Mouse (Mus musculus) hindbrain, embryonic 11.5 days (tissue): ENCODE measurements around the gene Sod3. TPM values are rescaled to one million over a fixed set of nuclear protein-coding genes. Genes with fewer than 3 reads are reported as not detected.

Source experiments
- ATAC-seq: fragments of 200-750 bp; cut with Nextera tagmentation; 2 replicates; pipeline ENCODE4 v1.8.0; 2017; ENCODE audit warnings: mild to moderate bottlenecking, moderate TSS enrichment, moderate library complexity; ENCODE audit not compliant: low FRiP score
- DNase-seq: peaks from one replicate; pipeline ENCODE4 v3.0.0-alpha.2; 2015; ENCODE audit warnings: low spot score
- H3K27ac ChIP-seq: fragments of 300-500 bp; sonication (generic); 2 replicates; pipeline ENCODE4 v1.5.1; 2014; ENCODE audit warnings: mild to moderate bottlenecking, low read depth, low read length
- H3K27me3 ChIP-seq: fragments of 300-500 bp; sonication (generic); 2 replicates; pipeline ENCODE4 v1.6.1; 2014; ENCODE audit warnings: mild to moderate bottlenecking, low read length, moderate library complexity, mixed read lengths; ENCODE audit not compliant: control insufficient read depth, insufficient read depth
- H3K36me3 ChIP-seq: fragments of 300-500 bp; sonication (generic); 2 replicates; pipeline ENCODE4 v1.6.1; 2014; ENCODE audit warnings: mild to moderate bottlenecking, low read length, moderate library complexity, mixed read lengths; ENCODE audit not compliant: control insufficient read depth, insufficient read depth
- H3K4me1 ChIP-seq: fragments of 300-500 bp; sonication (generic); replicated peaks from 2 replicates; pipeline ENCODE4 v1.6.1; 2014; ENCODE audit warnings: low read length, mixed read lengths; ENCODE audit not compliant: control insufficient read depth, insufficient read depth
- H3K4me2 ChIP-seq: fragments of 300-500 bp; sonication (generic); replicated peaks from 2 replicates; pipeline ENCODE4 v1.6.1; 2014; ENCODE audit warnings: mild to moderate bottlenecking, low read depth, low read length
- H3K4me3 ChIP-seq: fragments of 300-500 bp; sonication (generic); 2 replicates; pipeline ENCODE4 v1.5.1; 2014; ENCODE audit warnings: low read depth, low read length
- H3K9ac ChIP-seq: fragments of 300-500 bp; sonication (generic); 2 replicates; pipeline ENCODE4 v1.6.1; 2014; ENCODE audit warnings: low read depth, low read length
- H3K9me3 ChIP-seq: fragments of 300-500 bp; sonication (generic); 2 replicates; pipeline ENCODE4 v1.6.1; 2016; ENCODE audit warnings: low read length; ENCODE audit not compliant: control insufficient read depth
- WGBS: fragments of 180-500 bp; shearing (Covaris S2); extraction: QIAGEN DNeasy Blood & Tissue Kit; methylation state at CpG from one replicate; pipeline ENCODE4 v1.1.7; 2014; 5-methylcytosine and 5-hydroxymethylcytosine counted together
- polyA plus RNA-seq: library from polyadenylated mRNA; unstranded; fragments of >200 nt; fragmentation: Nextera tagmentation; extraction: Ambion mirVana; gene quantifications from 2 replicates; pipeline ENCODE4 v1.2.1, GENCODE M21; 2014

Sod3 gene
- polyA plus RNA-seq, 1 experiment from 2014 or later: 0.82 TPM

- ATAC-seq: no peak
These were observed 2.3 kb downstream of the Sod3 start for GRCm38 (mm10) chr5:52365930-52366329.

GRCm38 (mm10) chr5:52366661-52367060, 3.1 kb downstream of the Sod3 start:
- no peak for ATAC-seq
- no peak overlapping the region for H3K4me3 ChIP-seq
- no peak overlapping the region for H3K27ac ChIP-seq
- H3K9me3 ChIP-seq: no peaks in the 10 kb centered on the region
- H3K4me1 ChIP-seq: no peaks in the 10 kb centered on the region
- H3K9ac ChIP-seq: no peak overlapping the region
- no peak for DNase-seq
- no peak overlapping the region for H3K4me2 ChIP-seq
- 64% methylated on average over 2 of the region's 2 CpGs for WGBS
- no peaks in the 10 kb centered on the region for H3K36me3 ChIP-seq
- H3K27me3 ChIP-seq: no peaks in the 10 kb centered on the region

More at GRCm38 (mm10) chr5:52365930-52366329, 2.3 kb downstream of the Sod3 start:
- Histone ChIP-seq H3K4me1 (no peaks in the 10 kb centered on the region), H3K36me3 (no peaks in the 10 kb centered on the region), H3K9ac (no peak overlapping the region), H3K27me3 (no peaks in the 10 kb centered on the region), H3K27ac (no peak overlapping the region), H3K4me3 (no peak overlapping the region), H3K4me2 (no peak overlapping the region), H3K9me3 (no peaks in the 10 kb centered on the region)
- no peak for DNase-seq
- WGBS: 91% methylated on average over 5 of the region's 5 CpGs

DNA sequence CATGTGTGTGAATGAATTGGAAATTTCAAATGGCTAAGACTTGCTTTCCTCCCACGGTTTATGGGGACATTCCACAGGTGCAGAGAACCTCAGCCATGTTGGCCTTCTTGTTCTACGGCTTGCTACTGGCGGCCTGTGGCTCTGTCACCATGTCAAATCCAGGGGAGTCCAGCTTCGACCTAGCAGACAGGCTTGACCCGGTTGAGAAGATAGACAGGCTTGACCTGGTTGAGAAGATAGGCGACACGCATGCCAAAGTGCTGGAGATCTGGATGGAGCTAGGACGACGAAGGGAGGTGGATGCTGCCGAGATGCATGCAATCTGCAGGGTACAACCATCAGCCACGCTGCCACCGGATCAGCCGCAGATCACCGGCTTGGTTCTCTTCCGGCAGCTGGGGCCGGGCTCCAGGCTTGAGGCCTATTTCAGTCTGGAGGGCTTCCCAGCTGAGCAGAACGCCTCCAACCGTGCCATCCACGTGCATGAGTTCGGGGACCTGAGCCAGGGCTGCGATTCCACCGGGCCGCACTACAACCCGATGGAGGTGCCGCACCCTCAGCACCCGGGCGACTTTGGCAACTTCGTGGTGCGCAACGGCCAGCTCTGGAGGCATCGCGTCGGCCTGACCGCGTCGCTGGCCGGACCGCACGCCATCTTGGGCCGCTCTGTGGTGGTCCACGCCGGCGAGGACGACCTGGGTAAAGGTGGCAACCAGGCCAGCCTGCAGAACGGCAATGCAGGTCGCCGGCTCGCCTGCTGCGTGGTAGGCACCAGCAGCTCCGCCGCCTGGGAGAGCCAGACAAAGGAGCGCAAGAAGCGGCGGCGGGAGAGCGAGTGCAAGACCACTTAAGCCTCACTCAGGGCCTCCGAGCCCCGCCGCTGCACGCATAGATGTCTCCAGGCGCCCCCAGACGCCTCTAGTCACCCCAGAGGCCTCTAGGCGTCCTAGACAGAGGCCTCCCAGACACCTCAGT, 4.6 kb downstream of the Sod3 start:
- H3K4me3 ChIP-seq: no peak overlapping the region
- 55% methylated on average over 47 of the region's 63 CpGs for WGBS

DNA sequence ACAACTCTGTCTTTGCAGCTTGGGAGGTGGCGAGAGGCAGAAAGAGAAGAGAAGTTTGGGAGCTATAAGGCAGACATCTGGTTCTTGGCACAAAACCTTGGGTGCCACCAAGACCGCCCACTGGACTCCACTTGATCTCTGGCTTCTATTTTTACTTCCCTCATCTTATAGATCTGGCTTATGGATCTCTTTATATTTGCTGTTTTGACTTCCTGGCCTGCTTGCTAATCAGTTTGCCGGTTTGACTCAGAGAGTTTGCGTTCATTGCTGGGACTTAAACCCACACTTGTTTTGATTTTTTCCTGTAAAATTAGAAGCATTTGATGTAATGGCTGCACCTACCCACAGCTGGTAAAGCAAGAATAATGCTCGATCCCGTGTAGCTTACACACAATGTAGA, 7.3 kb downstream of the Sod3 start:
- Histone ChIP-seq H3K4me3 (no peak overlapping the region), H3K4me1 (no peaks in the 10 kb centered on the region), H3K9ac (no peak overlapping the region), H3K4me2 (no peak overlapping the region), H3K27me3 (no peaks in the 10 kb centered on the region), H3K36me3 (no peaks in the 10 kb centered on the region), H3K27ac (no peak overlapping the region), H3K9me3 (no peaks in the 10 kb centered on the region)
- WGBS: 98% methylated on average over 6 of the region's 6 CpGs
- ATAC-seq: no peak
- no peak for DNase-seq

More for the DNA sequence above, 4.6 kb downstream of the Sod3 start:
- no peaks in the 10 kb centered on the region for H3K9me3 ChIP-seq
- peak overlapping the region; percentile 55; the same call in 1 of the 2 replicates for H3K9ac ChIP-seq
- H3K27me3 ChIP-seq: no peaks in the 10 kb centered on the region
- no peaks in the 10 kb centered on the region for H3K4me1 ChIP-seq
- DNase-seq: peak; percentile 41
- ATAC-seq: peak; percentile 64
- H3K36me3 ChIP-seq: no peaks in the 10 kb centered on the region
- H3K27ac ChIP-seq: no peak overlapping the region
- peak overlapping the region; percentile 31 for H3K4me2 ChIP-seq

DNA sequence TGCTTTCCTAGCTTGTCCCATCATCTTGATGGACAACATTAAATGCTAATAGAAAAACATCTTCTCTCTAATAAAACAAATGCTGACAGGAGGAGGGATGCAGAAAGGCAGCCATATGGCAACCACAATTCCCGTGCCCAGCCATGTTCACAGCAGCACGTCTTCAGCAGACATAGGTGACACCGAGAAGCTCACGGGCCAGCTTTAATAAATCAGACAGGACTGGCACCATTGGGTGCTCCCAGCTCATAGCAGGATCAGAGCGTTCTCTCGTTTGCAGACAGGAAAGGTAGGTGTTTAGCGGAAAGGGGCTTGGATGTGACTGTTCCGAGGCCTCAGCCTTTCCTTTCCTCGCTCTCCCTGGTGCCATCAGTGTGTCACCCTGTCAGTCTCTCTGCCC, 12.3 kb downstream of the Sod3 start:
- Histone ChIP-seq H3K27ac (no peak overlapping the region), H3K36me3 (no peaks in the 10 kb centered on the region), H3K4me3 (no peak overlapping the region), H3K27me3 (no peaks in the 10 kb centered on the region), H3K4me2 (no peak overlapping the region), H3K9ac (no peak overlapping the region), H3K9me3 (no peaks in the 10 kb centered on the region), H3K4me1 (no peaks in the 10 kb centered on the region)
- WGBS: 80% methylated on average over 9 of the region's 9 CpGs
- no peak for DNase-seq
- ATAC-seq: no peak

GRCm38 (mm10) chr5:52382837-52383236, 19.2 kb downstream of the Sod3 start:
- Histone ChIP-seq H3K4me2 (no peak overlapping the region), H3K9ac (no peak overlapping the region), H3K27ac (no peak overlapping the region), H3K36me3 (no peaks in the 10 kb centered on the region), H3K4me3 (no peak overlapping the region), H3K9me3 (no peaks in the 10 kb centered on the region), H3K27me3 (no peaks in the 10 kb centered on the region), H3K4me1 (no peaks in the 10 kb centered on the region)
- 52% methylated on average over 8 of the region's 8 CpGs for WGBS
- DNase-seq (no peak), ATAC-seq (0 out of 2 replicates have a peak, but pooled peaks have one; percentile 17)

DNA sequence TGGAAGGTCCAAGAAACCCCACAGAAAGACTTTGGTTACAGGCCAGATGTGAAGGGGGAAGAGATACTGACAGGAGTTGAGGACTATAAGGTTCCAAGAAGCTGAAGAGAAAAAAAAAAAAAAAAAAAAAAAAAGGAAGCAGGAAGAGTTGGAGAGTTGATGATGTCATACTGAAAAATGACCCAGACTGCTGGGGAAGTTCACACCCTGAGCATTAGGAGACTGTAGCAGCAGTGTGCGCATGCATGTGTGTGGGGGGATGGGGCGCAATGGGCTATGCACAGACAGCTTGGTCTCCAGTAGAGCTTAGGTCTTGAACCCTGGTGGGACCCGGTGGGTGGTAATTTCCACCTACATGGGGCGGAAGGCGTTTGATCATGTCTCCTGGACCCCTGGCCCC, 20.2 kb downstream of the Sod3 start:
- no peak overlapping the region for H3K27ac ChIP-seq
- no peak overlapping the region for H3K4me3 ChIP-seq
- H3K9me3 ChIP-seq: no peaks in the 10 kb centered on the region
- WGBS: 83% methylated on average over 5 of the region's 5 CpGs
- H3K9ac ChIP-seq: no peak overlapping the region
- H3K36me3 ChIP-seq: no peaks in the 10 kb centered on the region
- no peaks in the 10 kb centered on the region for H3K4me1 ChIP-seq
- no peak for ATAC-seq
- no peak overlapping the region for H3K4me2 ChIP-seq
- no peak for DNase-seq
- H3K27me3 ChIP-seq: no peaks in the 10 kb centered on the region

DNA sequence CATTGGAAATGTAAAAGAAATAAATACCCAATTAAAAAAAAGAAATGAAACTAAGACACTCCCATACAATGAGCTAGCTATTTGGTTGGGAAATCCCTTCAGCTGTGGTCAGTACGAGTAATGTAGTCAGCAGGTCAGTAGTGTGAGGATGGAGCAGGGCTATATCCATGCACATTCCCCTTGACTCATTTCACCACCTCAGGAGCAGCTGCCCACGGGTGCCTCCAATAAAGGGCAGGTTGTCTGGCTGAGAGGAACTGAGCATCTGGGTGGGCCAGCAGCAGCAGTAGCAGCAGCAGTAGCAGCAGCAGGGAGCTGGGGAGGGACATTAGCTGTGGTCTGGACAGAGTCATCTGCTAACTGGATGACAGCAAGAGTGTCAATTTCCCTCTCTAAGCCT, 22.4 kb downstream of the Sod3 start:
- DNase-seq (no peak), ATAC-seq (no peak)
- 69% methylated on average over 2 of the region's 2 CpGs for WGBS

More for the DNA sequence above, 22.4 kb downstream of the Sod3 start:
- Histone ChIP-seq H3K4me2 (no peak overlapping the region), H3K9ac (no peak overlapping the region), H3K9me3 (no peaks in the 10 kb centered on the region), H3K36me3 (no peaks in the 10 kb centered on the region), H3K4me1 (no peaks in the 10 kb centered on the region), H3K27me3 (no peaks in the 10 kb centered on the region), H3K4me3 (no peak overlapping the region), H3K27ac (no peak overlapping the region)
